25 mouse cellular contexts compared by ENCODE assay signal in the genomic region with DNA sequence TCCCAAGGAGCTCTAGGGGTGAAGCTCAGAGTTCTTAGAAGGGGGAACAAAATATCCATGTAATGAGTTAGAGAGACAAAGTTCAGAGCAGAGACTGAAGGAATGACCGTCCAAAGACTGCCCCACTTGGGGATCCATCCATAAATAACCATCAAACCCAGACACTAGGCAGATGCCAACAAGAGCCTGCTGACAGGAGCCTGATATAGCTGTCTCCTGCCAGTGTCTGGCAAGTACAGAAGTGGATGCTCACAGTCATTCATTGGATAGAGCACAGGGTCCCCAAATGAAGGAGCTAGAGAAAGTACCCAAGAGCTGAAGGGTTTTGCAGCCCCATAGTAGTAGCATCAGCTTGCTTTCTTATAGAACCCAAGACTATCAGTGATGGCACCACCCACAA.
A peak's percentile ranks its signal among the peaks of the same experiment; 100 is the strongest.
DNase-seq lines count a peak whose midpoint lies in the region; ATAC-seq lines count a peak whose summit lies in the region.
"Had no signal": no experiment of that assay in that cellular context is flagged by ENCODE, and none has a peak within 500 bp of the region (broad histone marks: within the 10 kb centered on the region; RNA-seq: fewer than 3 reads in every experiment).

No protein-coding gene starts in this region.

- intact Hi-C loops in heart, postnatal 25 days (cut with DNase I) = no loop called here
- intact Hi-C loops in heart, postnatal 36 days (cut with DNase I) = no loop called here
- intact Hi-C loops in heart, postnatal 10 days (cut with DNase I) = no loop called here

- peak; percentile 92 for DNase-seq in heart, adult 11 months
- no peak for DNase-seq in heart, postnatal 25 days (ENCODE audit: low spot score)
- DNase-seq in heart, adult 9 months (ENCODE audit: low spot score in 2 of 2) = peak; percentile 2 to 16
- no peak for DNase-seq in heart, postnatal 36 days
- DNase-seq in heart, postnatal 10 days = peak; percentile 18 to 36
- DNase-seq in adrenal gland, adult 8-10 months = no peak
- no peak for DNase-seq in urinary bladder, postnatal 36 days (ENCODE audit: low spot score in 2 of 2)
- DNase-seq: adrenal gland, postnatal 14 days; cerebellum, adult 11-12 months; cerebellum, adult 8-10 months; cerebellum, postnatal 10 days; cerebellum, postnatal 36 days; embryo, embryonic 11 days; gastrocnemius, postnatal 10 days; gastrocnemius, postnatal 36 days; kidney, adult 2 months had no signal

- H3K27ac ChIP-seq in heart, embryonic 15.5 days = no peak overlapping the region
- H3K27ac ChIP-seq: embryonic facial prominence, embryonic 10.5 days; embryonic facial prominence, embryonic 13.5 days; forebrain, embryonic 12.5 days; forebrain, embryonic 15.5 days; hindbrain, embryonic 12.5 days; hindbrain, embryonic 15.5 days had no signal

- 48% methylated on average over 1 of the region's 1 CpGs for WGBS in heart, embryonic 15.5 days

- no peak overlapping the region for H3K9ac ChIP-seq in heart, embryonic 15.5 days
- H3K9ac ChIP-seq: embryonic facial prominence, embryonic 13.5 days; forebrain, embryonic 12.5 days; forebrain, embryonic 15.5 days; hindbrain, embryonic 12.5 days; hindbrain, embryonic 15.5 days had no signal

- H3K9me3 ChIP-seq in heart, embryonic 15.5 days (replicated peaks) = no peaks in the 10 kb centered on the region
- H3K9me3 ChIP-seq: embryonic facial prominence, embryonic 10.5 days; embryonic facial prominence, embryonic 13.5 days; forebrain, embryonic 12.5 days; forebrain, embryonic 15.5 days; hindbrain, embryonic 12.5 days; hindbrain, embryonic 15.5 days had no signal

- no peaks in the 10 kb centered on the region for H3K27me3 ChIP-seq in heart, embryonic 15.5 days
- H3K27me3 ChIP-seq: embryonic facial prominence, embryonic 13.5 days; forebrain, embryonic 12.5 days; forebrain, embryonic 15.5 days; hindbrain, embryonic 12.5 days; hindbrain, embryonic 15.5 days had no signal

- no peaks in the 10 kb centered on the region for H3K36me3 ChIP-seq in heart, embryonic 15.5 days
- H3K36me3 ChIP-seq: embryonic facial prominence, embryonic 10.5 days; embryonic facial prominence, embryonic 13.5 days; forebrain, embryonic 12.5 days; forebrain, embryonic 15.5 days; hindbrain, embryonic 12.5 days; hindbrain, embryonic 15.5 days had no signal

- H3K4me2 ChIP-seq in heart, embryonic 15.5 days = no peak overlapping the region
- H3K4me2 ChIP-seq: embryonic facial prominence, embryonic 13.5 days; forebrain, embryonic 12.5 days; forebrain, embryonic 15.5 days; hindbrain, embryonic 12.5 days; hindbrain, embryonic 15.5 days had no signal

- no peak overlapping the region for H3K4me3 ChIP-seq in heart, embryonic 15.5 days
- H3K4me3 ChIP-seq: embryonic facial prominence, embryonic 10.5 days; embryonic facial prominence, embryonic 13.5 days; erythroblast, embryonic 14.5 days; forebrain, embryonic 12.5 days; forebrain, embryonic 15.5 days; hindbrain, embryonic 12.5 days; hindbrain, embryonic 15.5 days had no signal

- ATAC-seq in heart, embryonic 15.5 days (replicated peaks; ENCODE audit: insufficient number of reproducible peaks, insufficient read depth, low FRiP score, low read depth) = peak; percentile 35
- ATAC-seq: forebrain, embryonic 15.5 days; intestine, postnatal 0 days had no signal

- 0 out of 2 replicates have a peak, but pooled peaks cover 2% of the 10 kb centered on the region for H3K4me1 ChIP-seq in heart, embryonic 15.5 days (replicated peaks)
- H3K4me1 ChIP-seq: embryonic facial prominence, embryonic 10.5 days; embryonic facial prominence, embryonic 13.5 days; forebrain, embryonic 12.5 days; forebrain, embryonic 15.5 days; hindbrain, embryonic 12.5 days; hindbrain, embryonic 15.5 days had no signal

Comparison
In these comparisons a context has a peak if more than half of its experiments do, and no peak if none do; other contexts are left out.
1. DNase-seq: peak in heart, adult 11 months (single experiment), heart, adult 9 months (2 of 2) and heart, postnatal 10 days (2 of 2); none in heart, postnatal 25 days (single experiment), heart, postnatal 36 days (0 of 2), adrenal gland, adult 8-10 months (single experiment) and urinary bladder, postnatal 36 days (0 of 2).